Mouse (Mus musculus) cerebellum, adult 9-10 months (tissue): ENCODE measurements at regions not wholly inside any gene's neighbourhood (a gene's known extent, or its start where the extent isn't known, plus 50 kb on each side); places are given as distances from the start of the nearest gene placed in this dataset.

Experiments used
- DNase-seq: peaks from one replicate; pipeline ENCODE4 v3.0.0; 2022

DNA sequence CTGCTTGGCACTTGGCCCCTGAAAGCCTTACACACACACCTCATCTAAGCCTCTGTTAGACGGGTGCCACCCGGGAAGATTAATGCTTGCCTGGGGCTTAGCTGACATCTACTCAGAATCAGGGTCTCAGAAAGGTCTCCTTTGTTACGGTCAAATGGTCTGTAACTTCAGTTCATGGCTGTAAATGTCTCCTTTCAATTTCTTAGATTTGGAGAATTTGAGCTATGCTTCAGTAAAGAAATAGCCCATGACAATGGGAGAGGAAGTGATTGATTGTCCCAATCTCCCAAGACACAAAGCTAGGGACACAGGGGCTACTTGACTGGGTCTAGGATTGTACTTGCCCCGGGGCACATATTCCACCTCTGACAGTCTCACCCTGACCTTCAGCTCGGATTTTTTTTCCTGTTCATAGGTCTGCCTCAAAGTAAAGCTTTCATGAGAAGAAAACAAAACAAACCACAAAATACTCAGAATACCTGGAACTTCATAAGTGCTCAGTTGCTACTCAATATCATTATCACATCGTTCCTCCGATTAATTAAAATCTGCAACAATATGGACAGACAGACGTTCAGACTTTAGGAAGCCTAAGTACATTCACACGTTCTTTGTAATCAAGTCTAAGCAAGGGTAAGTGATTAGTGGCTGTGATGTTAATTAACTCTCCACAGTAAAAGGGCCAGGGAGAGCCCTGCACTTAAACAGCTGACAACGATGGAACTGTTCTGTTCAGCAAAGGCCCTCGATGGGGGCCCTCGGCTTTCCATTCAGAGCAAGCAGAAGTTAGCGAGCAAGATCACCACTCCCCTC lies 132.9 kb upstream of the Slco3a1 start:
- DNase-seq, result no peak

- no peak for DNase-seq
Observed at GRCm38 (mm10) chr7:74683979-74684378, 129.4 kb upstream of the Slco3a1 start.

- DNase-seq, result peak; percentile 6
Observed at GRCm38 (mm10) chr7:74673626-74674295, 119.2 kb upstream of the Slco3a1 start.

GRCm38 (mm10) chr7:74669110-74669509 lies 114.5 kb upstream of the Slco3a1 start:
- DNase-seq, result no peak

DNA sequence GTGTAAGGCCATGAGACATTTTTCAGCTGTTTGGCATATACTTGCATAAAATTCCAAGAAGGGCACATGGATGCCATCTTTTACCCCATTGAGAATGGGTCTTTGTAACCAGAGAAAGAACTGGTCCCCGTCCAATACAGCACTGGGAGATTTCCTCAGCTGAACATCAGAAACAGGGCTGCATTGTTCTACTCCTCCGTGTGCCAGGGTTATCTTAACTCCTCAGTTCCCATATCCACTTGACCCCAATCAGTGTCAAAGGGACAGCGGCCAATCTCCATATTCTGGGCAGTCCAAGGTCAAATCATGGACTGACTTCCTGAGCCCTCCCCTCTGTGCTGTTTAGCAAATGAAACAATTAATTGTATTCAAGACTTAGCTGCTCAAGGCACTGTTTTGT lies 112.5 kb upstream of the Slco3a1 start:
- peak; percentile 35 for DNase-seq

- DNase-seq, result no peak
Observed at GRCm38 (mm10) chr7:74663820-74664219, 109.2 kb upstream of the Slco3a1 start.

GRCm38 (mm10) chr7:74647310-74647709 lies 92.7 kb upstream of the Slco3a1 start:
- no peak for DNase-seq

GRCm38 (mm10) chr7:74640171-74640570 lies 85.6 kb upstream of the Slco3a1 start:
- DNase-seq, result peak; percentile 7

DNA sequence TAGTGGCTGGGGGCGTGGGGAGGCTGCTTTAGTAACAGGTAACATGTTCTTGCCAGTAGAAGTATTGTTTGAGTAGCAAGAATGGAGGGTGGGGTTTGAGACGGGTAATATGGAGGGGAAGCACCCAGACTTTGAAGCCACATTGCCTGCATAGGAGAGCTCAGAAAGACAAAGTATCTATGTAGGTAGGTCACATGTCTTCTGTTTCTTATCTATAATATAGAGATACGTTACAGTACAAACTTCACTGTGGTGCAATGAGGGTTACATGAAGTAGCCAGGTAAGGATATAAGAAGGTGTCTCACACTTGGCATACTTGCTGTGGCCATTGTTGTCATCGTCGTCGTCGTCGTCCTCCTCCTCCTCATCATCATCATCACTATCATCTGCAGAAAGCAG lies 77.6 kb upstream of the Slco3a1 start:
- DNase-seq, result no peak

DNA sequence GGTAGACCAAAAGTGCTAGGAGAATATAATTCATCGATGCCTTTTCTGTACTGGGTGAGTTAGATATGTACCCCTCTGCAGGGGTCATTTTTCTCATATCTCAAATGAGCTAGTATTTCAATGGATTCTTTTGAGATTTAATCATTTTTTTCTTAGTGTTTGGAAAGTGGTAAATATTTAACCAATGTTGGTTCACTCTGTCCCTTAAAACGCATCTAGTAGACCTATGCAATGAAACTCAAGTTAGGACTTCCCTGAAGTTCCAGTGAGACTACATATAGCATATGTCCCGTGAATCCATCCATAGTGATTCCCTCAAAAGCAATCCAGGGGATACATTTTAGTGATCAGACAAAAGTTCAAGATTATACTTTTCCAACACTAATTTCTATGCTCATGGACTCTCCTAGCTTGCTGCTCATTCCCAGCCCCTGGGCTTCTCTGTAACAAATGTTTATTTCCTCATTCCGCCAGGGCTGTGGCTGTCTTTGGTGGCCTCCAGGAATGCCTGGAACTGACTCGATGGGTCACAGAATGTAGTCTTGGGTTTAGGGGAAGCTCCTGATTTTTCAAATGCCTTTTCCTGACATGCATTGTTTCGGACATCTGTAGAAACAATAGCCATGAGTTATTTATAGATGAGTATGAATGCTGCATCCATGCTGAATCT lies 74.4 kb upstream of the Slco3a1 start:
- DNase-seq, result no peak
